Mouse (Mus musculus): ENCODE data around the gene Tgfbr3. TPM values are rescaled to one million over a fixed set of nuclear protein-coding genes. Genes with fewer than 3 reads are reported as not detected.

Tgfbr3 gene
- total RNA-seq (2021) = 10 to 100 TPM; 19.8 to 21.4 TPM
- long read RNA-seq, experiment 1, full-length matches to known transcripts = 3 of 7 reads
- long read RNA-seq, experiment 1, partial matches to known transcripts = 1 of 7 reads
- long read RNA-seq, experiment 1, other reads (novel, unspliced or antisense) = 3 of 7 reads
- long read RNA-seq, experiment 2, full-length matches to known transcripts = 9 of 18 reads
- long read RNA-seq, experiment 2, partial matches to known transcripts = 4 of 18 reads
- long read RNA-seq, experiment 2, other reads (novel, unspliced or antisense) = 5 of 18 reads

DNA sequence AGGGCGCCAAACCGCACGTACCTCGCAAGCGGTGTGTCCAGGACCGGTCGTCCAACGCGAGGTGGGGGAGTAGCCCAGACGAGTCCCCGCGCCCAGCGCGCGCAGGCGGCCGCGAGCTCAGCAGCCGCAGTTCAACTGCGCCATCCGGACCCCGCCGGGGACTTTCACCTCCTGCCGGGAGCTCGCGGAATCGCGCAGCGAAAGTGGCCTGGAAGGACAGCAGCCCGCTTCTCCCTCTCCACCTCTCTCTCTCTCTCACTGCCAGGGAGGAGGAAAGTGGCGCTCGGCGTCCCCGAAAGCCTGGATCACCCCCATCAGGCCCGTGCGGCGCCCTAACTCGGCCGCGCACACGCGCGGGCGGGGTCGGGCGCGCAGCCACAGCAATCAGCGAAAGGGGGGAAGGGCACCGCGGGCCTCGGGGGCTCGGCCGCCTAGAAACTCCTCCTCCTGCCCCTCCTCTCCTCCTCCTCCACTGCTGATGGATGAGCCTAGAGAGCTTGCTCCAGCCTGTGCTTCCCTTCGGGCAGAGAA lies at the start of gene Tgfbr3:
Gene Tgfbr3, minus strand, starts transcription at position 396 of the 531 bp plus-strand sequence.
- H3K4me3 ChIP-seq = peak within 1 kb of the TSS; percentile 90
- peak within 1 kb of the TSS; percentile 94 for H3K27ac ChIP-seq
- peak; percentile 82 for DNase-seq (ENCODE audit: low spot score in 2 of 2)
- peak; percentile 73 for TF ChIP-seq CTCF (conservative IDR thresholded peaks at IDR 0.05)

DNA sequence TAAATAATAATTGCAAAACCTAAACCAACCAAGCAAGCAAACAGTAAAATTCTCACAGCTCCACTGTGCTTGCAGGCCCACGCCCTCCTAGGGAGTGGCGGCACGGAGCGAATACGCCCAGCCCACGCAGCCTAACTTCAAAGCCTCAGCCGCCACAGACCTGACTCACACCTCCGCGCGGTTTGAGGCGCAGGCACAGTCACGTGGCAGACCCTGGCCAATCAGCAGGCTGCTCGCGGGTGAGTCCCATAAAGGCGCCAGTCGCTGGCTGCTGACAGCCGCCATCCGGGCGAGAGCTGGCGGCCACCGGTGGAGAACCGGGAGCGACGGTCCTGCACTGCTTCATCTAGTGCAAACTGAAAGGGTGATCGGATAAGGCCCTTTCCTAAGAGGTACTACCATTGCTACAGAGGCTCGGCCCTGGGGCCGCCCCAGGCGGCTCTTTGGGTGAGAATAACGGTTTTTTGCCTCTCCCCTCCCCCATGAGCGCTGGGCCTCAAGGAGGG lies 41.5 kb upstream of the Tgfbr3 start, which contains the start of gene Brdt:
Gene Brdt, plus strand, starts transcription at position 244 of the 506 bp plus-strand sequence.
- Histone ChIP-seq H3K27ac (no peak within 1 kb of the TSS), H3K4me3 (no peak within 1 kb of the TSS)
- TF ChIP-seq CTCF (conservative IDR thresholded peaks at IDR 0.05) = no peak
- DNase-seq (ENCODE audit: low spot score in 2 of 2) = no peak

DNA sequence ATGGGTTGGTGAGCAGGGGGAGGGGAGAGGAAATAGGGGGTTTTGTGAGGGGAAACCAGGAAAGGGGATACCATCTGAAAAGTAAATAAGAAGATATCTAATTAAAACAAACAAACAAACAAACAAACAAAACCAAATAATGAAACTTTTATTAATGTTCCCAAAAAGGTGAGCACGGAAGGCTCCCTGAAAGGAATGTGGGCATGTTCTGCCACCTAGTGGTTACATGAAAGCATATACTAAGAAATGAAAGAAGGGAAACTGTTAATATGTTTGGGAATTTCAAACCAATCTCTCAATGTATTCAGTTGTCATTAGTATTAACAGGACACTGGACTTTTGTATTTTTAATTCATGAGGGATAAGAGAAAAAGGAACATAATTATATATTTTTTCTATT lies 31.3 kb upstream of the Tgfbr3 start:
- H3K27ac ChIP-seq = no peak overlapping the region
- DNase-seq (ENCODE audit: low spot score in 2 of 2) = peak; percentile 10 to 41
- H3K4me3 ChIP-seq = no peak overlapping the region
- TF ChIP-seq CTCF (conservative IDR thresholded peaks at IDR 0.05) = peak; percentile 90

DNA sequence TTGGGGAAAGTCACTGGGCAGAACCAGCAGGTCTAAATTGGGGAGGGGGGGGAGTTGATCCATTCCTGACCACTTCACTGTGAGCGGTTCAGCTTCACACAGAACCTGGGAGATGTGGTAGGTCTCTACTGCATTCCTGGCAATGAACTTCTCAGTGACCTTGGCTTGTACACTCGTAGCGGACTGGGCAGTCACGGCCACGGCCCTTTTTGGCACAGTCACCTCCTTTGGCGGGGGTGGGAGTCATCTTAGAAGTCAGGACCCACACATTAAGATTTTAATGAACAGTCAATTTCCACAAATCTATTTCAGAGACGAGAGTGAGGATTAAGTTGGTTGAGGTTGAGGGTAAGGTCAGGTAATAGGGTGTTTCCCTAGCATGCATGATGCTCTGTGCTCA lies 27.7 kb upstream of the Tgfbr3 start:
- no peak overlapping the region for H3K27ac ChIP-seq
- TF ChIP-seq CTCF (conservative IDR thresholded peaks at IDR 0.05) = no peak
- no peak for DNase-seq (ENCODE audit: low spot score in 2 of 2)
- H3K4me3 ChIP-seq = no peak overlapping the region

DNA sequence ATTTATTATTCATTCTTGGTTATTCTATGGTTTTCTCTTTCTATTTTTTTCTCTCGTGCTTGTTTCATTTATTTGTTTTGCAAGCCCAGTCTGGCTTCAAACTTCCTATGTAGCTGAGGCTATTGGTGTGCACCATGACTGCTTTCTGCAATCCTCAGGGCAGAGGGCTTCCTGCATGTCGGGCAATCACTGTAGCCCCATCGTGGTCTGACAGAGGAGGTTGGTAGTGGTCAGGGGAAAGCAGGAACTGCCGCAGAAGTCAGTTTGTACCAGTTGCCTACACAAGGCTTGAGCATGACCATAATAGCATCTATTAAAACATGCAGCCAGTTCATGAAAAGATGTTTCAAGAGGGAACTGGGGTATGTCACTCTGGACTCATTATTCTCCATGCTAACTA lies 18.0 kb upstream of the Tgfbr3 start:
- TF ChIP-seq CTCF (conservative IDR thresholded peaks at IDR 0.05) = no peak
- no peak overlapping the region for H3K4me3 ChIP-seq
- H3K27ac ChIP-seq = no peak overlapping the region
- no peak for DNase-seq (ENCODE audit: low spot score in 2 of 2)

DNA sequence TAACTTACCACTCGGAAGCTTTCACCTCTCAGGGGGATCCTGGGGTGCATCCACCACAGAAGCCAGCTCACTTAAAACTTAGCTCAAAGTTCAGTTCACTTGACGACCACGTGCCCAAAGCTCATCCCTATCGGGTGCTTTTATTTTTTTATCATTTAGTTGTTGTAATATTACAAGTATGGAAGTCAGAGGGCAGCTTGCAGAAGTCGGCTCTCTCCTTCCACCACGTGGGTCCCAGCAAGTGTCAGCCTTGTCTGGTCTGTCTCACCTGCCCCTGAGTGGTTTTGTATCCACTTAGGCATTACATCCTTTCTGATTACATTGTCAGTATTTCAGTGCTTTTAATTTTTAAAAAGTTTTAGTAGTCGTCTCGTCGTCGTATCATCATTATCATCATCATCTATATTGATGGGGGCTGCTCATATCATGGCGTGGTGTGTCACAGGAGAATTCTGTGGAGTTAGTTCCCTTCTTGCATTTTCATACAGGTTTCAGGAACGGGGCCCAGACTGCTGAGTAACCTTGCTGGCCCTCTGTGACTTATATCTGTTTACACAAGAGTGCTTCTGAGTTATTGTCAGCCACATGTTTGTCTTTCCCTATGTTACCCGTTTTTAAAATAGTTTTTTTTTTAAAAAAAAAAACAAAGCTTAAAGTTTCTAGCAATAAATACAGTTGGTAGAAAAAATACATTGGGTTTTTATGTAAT lies 14.8 kb upstream of the Tgfbr3 start:
- no peak for TF ChIP-seq CTCF (conservative IDR thresholded peaks at IDR 0.05)

DNA sequence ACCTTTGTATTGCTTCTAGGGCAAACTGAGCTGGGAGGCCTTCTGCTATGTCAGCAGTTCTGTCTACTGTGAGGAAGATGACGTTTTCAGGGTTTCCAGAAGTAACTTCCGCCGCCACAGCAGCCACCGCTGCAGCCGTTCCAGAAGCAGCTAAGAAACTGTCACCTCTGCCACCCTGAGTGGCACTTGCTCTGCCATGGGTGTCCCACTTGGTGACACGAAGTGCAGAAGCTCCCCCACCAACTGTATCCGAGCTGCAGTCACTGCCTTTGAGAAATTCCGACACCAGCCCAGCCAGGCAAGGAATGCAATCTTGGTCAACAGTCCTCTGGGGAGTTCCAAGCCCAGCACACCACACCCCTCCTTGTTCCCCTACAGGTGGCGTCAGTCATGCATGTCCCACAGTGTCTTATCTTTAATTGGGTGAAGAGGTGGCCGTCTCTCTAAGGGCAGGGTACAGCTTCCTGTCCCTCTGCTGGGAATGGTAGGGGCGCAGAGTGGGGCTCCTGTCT lies 14.0 kb upstream of the Tgfbr3 start:
- Histone ChIP-seq H3K27ac (no peak overlapping the region), H3K4me3 (no peak overlapping the region)
- TF ChIP-seq CTCF (conservative IDR thresholded peaks at IDR 0.05) = no peak
- no peak for DNase-seq (ENCODE audit: low spot score in 2 of 2)

More for the DNA sequence above, 14.8 kb upstream of the Tgfbr3 start:
- H3K27ac ChIP-seq = no peak overlapping the region
- DNase-seq (ENCODE audit: low spot score in 2 of 2) = no peak
- no peak overlapping the region for H3K4me3 ChIP-seq

DNA sequence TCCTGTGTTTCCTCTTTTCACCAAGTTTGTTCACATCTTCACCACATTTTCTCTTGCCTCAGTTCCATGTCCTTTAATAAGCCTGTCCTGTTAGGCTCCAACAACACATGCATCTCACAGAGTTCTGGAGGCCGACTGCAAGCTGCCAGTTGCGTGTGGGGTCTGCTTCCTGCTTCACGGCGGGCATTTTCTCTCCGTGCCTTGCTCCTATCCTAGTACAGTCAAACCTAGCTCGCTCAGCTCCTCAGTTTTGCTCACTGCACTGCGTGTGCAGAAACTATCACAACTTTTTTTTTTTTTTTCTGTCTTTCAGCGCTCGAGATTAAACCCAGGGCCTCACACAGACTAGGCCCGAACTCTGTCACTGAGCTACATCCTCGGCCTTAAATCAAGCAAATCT lies 9.4 kb upstream of the Tgfbr3 start:
- no peak overlapping the region for H3K4me3 ChIP-seq
- no peak for TF ChIP-seq CTCF (conservative IDR thresholded peaks at IDR 0.05)
- no peak for DNase-seq (ENCODE audit: low spot score in 2 of 2)
- H3K27ac ChIP-seq = no peak overlapping the region

DNA sequence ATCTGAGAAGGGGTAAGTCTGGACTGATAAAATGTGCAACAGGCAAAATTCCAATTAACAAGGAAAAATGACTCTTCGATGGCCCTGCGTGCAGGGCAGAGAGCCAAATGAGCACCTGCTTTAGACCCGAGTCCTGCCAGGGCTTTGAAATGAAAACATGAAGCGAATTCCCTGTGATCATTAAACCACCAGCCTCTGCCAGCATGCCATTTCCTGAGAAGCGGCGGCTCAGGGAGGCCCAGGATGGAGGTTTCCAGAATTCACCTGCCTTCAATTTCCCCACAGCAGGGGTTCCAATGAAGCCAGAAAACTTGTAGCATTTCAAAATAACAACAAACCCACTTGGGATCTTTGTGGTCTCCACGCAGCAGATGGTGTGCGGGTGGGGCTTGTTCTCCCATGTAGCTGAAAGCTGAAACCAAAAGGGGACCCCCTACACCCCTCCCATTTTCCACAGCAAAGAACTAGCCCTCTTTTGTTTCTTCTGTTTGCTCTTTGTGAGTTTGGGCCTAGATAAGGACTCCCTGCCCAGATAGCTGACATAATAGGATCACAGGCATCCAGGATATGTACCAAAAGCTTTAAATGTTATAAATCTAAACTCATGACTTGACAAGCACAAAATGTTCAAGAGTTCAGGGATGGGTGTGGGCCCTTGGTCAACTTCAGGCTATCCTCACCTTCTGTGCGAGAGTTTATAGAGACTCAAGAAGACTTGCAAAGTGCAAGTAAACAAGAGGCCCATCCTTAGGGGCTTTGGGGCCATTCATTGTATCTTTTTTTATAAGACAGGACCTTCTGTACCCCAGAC lies 7.3 kb upstream of the Tgfbr3 start:
- TF ChIP-seq CTCF (conservative IDR thresholded peaks at IDR 0.05) = no peak

DNA sequence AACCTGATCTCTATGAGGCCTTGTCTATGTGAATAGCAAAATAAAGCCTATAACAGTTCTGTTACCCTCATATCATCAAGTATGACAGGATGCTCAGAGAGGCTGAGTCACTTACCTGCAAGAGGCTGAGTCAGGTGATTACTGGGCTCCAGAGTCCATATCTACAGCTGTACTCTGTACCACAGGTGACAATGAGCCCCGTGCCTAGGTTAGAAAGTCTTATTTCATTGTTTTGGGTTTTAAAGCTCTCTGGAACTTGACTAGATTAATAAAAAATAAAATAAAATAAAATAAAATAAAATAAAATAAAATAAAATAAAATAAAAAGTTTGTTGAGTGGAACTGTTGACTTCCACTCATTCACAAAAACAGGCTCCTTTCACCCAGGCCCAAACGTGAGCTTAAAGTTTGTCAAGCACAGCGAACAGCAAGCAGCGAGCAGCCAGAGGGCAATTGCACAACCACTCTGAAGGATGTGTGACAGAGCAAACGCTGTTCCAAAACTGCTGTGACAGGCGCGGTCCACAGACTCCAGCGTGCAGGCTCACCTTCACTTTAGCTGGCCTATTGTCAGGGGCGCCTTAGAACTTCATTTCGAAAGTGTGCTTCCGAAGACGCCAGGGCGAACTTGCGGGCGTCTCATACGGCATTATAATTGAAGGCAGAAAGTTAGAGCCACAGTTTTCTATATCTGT lies 6.5 kb upstream of the Tgfbr3 start:
- DNase-seq (ENCODE audit: low spot score in 2 of 2) = no peak
- no peak for TF ChIP-seq CTCF (conservative IDR thresholded peaks at IDR 0.05)
- no peak overlapping the region for H3K4me3 ChIP-seq

More for the DNA sequence above, 7.3 kb upstream of the Tgfbr3 start:
- no peak overlapping the region for H3K4me3 ChIP-seq
- no peak overlapping the region for H3K27ac ChIP-seq
- no peak for DNase-seq (ENCODE audit: low spot score in 2 of 2)

DNA sequence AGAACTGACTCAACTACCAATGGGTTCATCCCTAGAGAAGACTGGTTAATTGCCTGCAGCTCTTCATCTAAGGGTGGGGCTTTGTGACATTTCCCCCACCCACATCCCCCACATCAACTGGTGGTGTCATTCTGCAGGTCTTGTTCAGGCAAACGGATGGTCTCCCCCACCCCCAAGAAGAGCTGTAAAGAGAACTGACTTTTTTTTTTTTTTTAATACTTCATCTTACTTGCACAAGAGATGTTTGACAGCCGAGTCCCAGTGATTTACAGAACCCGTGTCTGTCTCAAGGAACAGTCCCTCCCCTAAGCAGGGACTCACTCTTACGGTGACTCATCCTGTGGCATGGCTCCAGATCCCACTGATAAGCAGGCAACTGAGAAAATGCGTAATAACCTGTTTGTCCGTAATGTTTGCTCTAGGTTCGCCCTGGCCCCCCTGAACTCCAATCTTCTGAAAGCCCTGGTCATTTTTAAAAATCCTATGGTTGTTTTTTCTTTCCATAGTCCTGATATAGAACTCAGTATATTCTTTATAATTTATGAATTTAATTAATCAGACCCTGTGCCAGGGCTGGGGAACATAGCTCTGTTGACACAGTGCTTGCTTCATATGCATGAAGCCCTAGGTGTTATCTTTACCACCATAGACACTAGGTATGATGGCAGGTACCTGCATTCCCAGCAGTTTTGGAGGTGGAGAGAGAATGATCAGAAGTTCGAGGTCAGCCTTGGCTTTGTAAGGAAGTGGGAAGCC lies 5.8 kb upstream of the Tgfbr3 start:
- Histone ChIP-seq H3K4me3 (no peak overlapping the region), H3K27ac (no peak overlapping the region)
- no peak for TF ChIP-seq CTCF (conservative IDR thresholded peaks at IDR 0.05)

More for the DNA sequence above, 6.5 kb upstream of the Tgfbr3 start:
- H3K27ac ChIP-seq = no peak overlapping the region

More for the DNA sequence above, 5.8 kb upstream of the Tgfbr3 start:
- DNase-seq (ENCODE audit: low spot score in 2 of 2) = no peak
